Mouse (Mus musculus): ENCODE results near the gene Klhl28.

- no peak for TF ChIP-seq CTCF (IDR thresholded peaks at IDR 0.05; ENCODE audit: insufficient read depth, low read depth, low read length)
- TF ChIP-seq POLR2A (IDR thresholded peaks at IDR 0.05; ENCODE audit: insufficient read depth, low read depth, low read length) = no peak
Measured at GRCm38 (mm10) chr12:64966101-64966631, 832 bp upstream of the Klhl28 start.
